Mouse (Mus musculus) megakaryocyte, embryonic 14.5 days (primary cell): ENCODE data around the gene 6820408C15Rik.

ENCODE experiments used
- FLI1 ChIP-seq: IDR thresholded peaks from 2 replicates; pipeline ENCODE4 v1.6.1; 2012; ENCODE audit warnings: low read length, inconsistent platforms, mixed read lengths
- GATA1 ChIP-seq: IDR thresholded peaks from 3 replicates; pipeline ENCODE4 v1.6.1; 2012; ENCODE audit warnings: mixed read lengths, low read length, inconsistent platforms, borderline replicate concordance

DNA sequence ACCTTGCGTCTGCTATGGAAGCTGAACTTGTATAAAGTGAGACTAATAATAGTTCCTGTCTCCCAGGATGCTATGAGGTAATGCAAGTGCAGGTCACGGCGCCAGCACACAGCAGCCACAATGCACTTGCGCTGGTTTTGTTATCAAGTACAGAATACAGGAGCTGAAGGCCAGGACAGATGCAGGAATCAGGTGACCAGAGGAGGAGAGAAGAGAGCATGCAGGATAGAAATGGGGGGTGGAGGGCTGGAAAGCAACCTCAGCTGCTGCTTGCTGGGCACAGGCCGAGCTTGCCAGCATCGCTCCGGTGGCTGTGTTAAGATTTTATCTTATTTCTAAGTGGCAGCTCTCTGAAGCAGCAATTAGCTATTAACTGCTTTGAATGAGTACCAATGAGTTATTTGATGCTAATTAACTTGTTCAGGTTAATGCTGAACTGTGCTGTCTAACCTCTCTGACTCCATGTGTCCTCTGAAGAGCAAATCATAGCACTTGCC lies 21.1 kb downstream of the 6820408C15Rik start:
- no peak for TF ChIP-seq FLI1
- no peak for TF ChIP-seq GATA1
